Mouse (Mus musculus): ENCODE measurements around the gene Mapk1. TPM values are rescaled to one million over a fixed set of nuclear protein-coding genes. Genes with fewer than 3 reads are reported as not detected.

The Mapk1 gene
- polyA plus RNA-seq, 1 experiment, result 58.2 TPM

- no peak for TF ChIP-seq CTCF (conservative IDR thresholded peaks at IDR 0.05; ENCODE audit: insufficient read depth, insufficient read length, low read depth, low read length)
- TF ChIP-seq POLR2A (IDR thresholded peaks at IDR 0.05; ENCODE audit: low read depth, low read length), result no peak
- Histone ChIP-seq H3K27me3 (replicated peaks; ENCODE audit: control insufficient read depth, insufficient read depth, low read length) (no peaks in the 10 kb centered on the region), H3K4me3 (ENCODE audit: insufficient read depth, low read depth, low read length) (no peak overlapping the region), H3K36me3 (ENCODE audit: control insufficient read depth, insufficient read depth, low read length) (no peaks in the 10 kb centered on the region; the same call in none of the 2 replicates), H3K4me1 (ENCODE audit: control insufficient read depth, insufficient read depth, low read length) (0 out of 2 replicates have a peak, but pooled peaks cover 4% of the 10 kb centered on the region), H3K27ac (ENCODE audit: insufficient read depth, low read depth, low read length) (peak overlapping the region; percentile 70)
- 85% methylated on average over 4 of the region's 4 CpGs for WGBS
- peak; percentile 31 for DNase-seq
Observed at GRCm38 (mm10) chr16:17085636-17086035, 102.5 kb downstream of the Mapk1 start.

GRCm38 (mm10) chr16:17086241-17086640 lies 103.1 kb downstream of the Mapk1 start:
- no peaks in the 10 kb centered on the region; the same call in none of the 2 replicates for H3K36me3 ChIP-seq (ENCODE audit: control insufficient read depth, insufficient read depth, low read length)
- no peak overlapping the region for H3K27ac ChIP-seq (ENCODE audit: insufficient read depth, low read depth, low read length)
- WGBS, result 73% methylated on average over 3 of the region's 3 CpGs
- H3K27me3 ChIP-seq (replicated peaks; ENCODE audit: control insufficient read depth, insufficient read depth, low read length), result no peaks in the 10 kb centered on the region
- no peak for DNase-seq
- no peak overlapping the region for H3K4me3 ChIP-seq (ENCODE audit: insufficient read depth, low read depth, low read length)
- H3K4me1 ChIP-seq (ENCODE audit: control insufficient read depth, insufficient read depth, low read length), result 0 out of 2 replicates have a peak, but pooled peaks cover 4% of the 10 kb centered on the region
- TF ChIP-seq POLR2A (IDR thresholded peaks at IDR 0.05; ENCODE audit: low read depth, low read length), result no peak
- no peak for TF ChIP-seq CTCF (conservative IDR thresholded peaks at IDR 0.05; ENCODE audit: insufficient read depth, insufficient read length, low read depth, low read length)

DNA sequence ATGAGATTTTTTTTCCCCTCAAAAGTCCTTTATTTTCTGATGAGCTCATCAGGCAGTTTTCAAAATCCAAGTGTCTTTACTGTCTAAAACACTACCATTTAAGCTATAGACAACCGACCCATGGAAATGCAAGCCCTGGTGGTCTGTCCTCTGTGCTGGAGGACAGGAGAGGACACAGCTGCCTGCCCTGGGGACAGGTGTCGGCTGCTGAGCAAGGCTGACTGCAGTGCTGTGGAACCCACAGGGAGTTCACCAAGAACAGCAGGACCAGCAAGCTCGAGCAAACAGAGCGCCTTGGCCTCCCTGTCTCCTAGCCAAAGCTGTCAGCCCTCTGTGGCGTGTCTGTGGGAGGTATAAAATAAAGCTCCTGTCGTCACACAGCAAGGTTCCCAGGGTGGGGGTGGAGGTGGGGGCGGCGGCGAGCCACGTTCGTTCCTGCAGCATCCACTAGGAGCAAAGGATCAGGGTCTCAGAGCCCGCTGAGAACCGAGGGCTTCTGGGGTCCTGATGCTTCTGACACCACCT lies 103.5 kb downstream of the Mapk1 start:
- no peak for DNase-seq

DNA sequence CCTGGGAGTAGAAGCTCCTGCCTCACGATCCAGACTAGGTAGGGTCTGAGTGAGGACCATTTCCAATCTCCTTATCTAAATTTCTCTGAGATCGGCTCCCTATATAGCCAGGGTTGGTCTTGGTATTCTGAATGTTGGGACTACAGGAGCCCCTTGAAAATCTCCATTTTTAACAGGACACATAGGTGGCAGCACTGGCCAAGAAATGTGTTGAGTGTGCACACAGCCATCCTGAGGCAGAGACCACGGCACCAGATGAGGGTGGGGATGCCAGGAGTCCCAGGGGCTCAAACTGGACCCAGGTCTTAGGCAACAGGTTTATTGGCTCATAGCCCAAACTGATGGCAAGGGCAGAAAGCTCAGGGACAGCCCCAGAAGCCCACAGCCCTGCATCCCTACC lies 105.2 kb downstream of the Mapk1 start:
- Histone ChIP-seq H3K4me3 (ENCODE audit: insufficient read depth, low read depth, low read length) (no peak overlapping the region), H3K36me3 (ENCODE audit: control insufficient read depth, insufficient read depth, low read length) (no peaks in the 10 kb centered on the region; the same call in none of the 2 replicates), H3K27me3 (replicated peaks; ENCODE audit: control insufficient read depth, insufficient read depth, low read length) (no peaks in the 10 kb centered on the region), H3K27ac (ENCODE audit: insufficient read depth, low read depth, low read length) (no peak overlapping the region), H3K4me1 (ENCODE audit: control insufficient read depth, insufficient read depth, low read length) (no peaks in the 10 kb centered on the region)
- 70% methylated on average over 3 of the region's 3 CpGs for WGBS
- no peak for TF ChIP-seq POLR2A (IDR thresholded peaks at IDR 0.05; ENCODE audit: low read depth, low read length)
- no peak for TF ChIP-seq CTCF (conservative IDR thresholded peaks at IDR 0.05; ENCODE audit: insufficient read depth, insufficient read length, low read depth, low read length)
- no peak for DNase-seq

More for the DNA sequence above, 103.5 kb downstream of the Mapk1 start:
- H3K27ac ChIP-seq (ENCODE audit: insufficient read depth, low read depth, low read length), result no peak overlapping the region
- H3K4me3 ChIP-seq (ENCODE audit: insufficient read depth, low read depth, low read length), result no peak overlapping the region
- TF ChIP-seq POLR2A (IDR thresholded peaks at IDR 0.05; ENCODE audit: low read depth, low read length) (no peak), CTCF (conservative IDR thresholded peaks at IDR 0.05; ENCODE audit: insufficient read depth, insufficient read length, low read depth, low read length) (no peak)
- 76% methylated on average over 13 of the region's 13 CpGs for WGBS
- H3K36me3 ChIP-seq (ENCODE audit: control insufficient read depth, insufficient read depth, low read length), result no peaks in the 10 kb centered on the region; the same call in none of the 2 replicates
- H3K4me1 ChIP-seq (ENCODE audit: control insufficient read depth, insufficient read depth, low read length), result 0 out of 2 replicates have a peak, but pooled peaks cover 4% of the 10 kb centered on the region
- H3K27me3 ChIP-seq (replicated peaks; ENCODE audit: control insufficient read depth, insufficient read depth, low read length), result no peaks in the 10 kb centered on the region

GRCm38 (mm10) chr16:17096938-17097337 lies 113.8 kb downstream of the Mapk1 start:
- 76% methylated on average over 3 of the region's 3 CpGs for WGBS
- no peak overlapping the region for H3K4me3 ChIP-seq (ENCODE audit: insufficient read depth, low read depth, low read length)
- no peak overlapping the region for H3K27ac ChIP-seq (ENCODE audit: insufficient read depth, low read depth, low read length)
- H3K27me3 ChIP-seq (replicated peaks; ENCODE audit: control insufficient read depth, insufficient read depth, low read length), result no peaks in the 10 kb centered on the region
- H3K36me3 ChIP-seq (ENCODE audit: control insufficient read depth, insufficient read depth, low read length), result no peaks in the 10 kb centered on the region
- H3K4me1 ChIP-seq (ENCODE audit: control insufficient read depth, insufficient read depth, low read length), result no peaks in the 10 kb centered on the region; the same call in 1 of the 2 replicates
- DNase-seq, result peak; percentile 45
- TF ChIP-seq POLR2A (IDR thresholded peaks at IDR 0.05; ENCODE audit: low read depth, low read length) (no peak), CTCF (conservative IDR thresholded peaks at IDR 0.05; ENCODE audit: insufficient read depth, insufficient read length, low read depth, low read length) (no peak)

Other genes with a start within 250 kb of the Mapk1 start
- 0.72 and 1.1 TPM in 2 replicates for gene Spag6l, start 153.9 kb upstream of the Mapk1 start, polyA plus RNA-seq (2012; rRNA removed)
- gene Igll1, start 119.4 kb upstream of the Mapk1 start, polyA plus RNA-seq (2012; rRNA removed), result 0.27 and 0.30 TPM in 2 replicates
- gene Top3b, start 112.6 kb upstream of the Mapk1 start, polyA plus RNA-seq (2012; rRNA removed), result 93.6 and 105 TPM in 2 replicates
- 15.2 and 15.7 TPM in 2 replicates for gene Vpreb1, start 112.5 kb upstream of the Mapk1 start, polyA plus RNA-seq (2012; rRNA removed)
- gene Ppm1f, start 86.9 kb upstream of the Mapk1 start, polyA plus RNA-seq (2012; rRNA removed), result 14.7 and 15.2 TPM in 2 replicates
- gene Ypel1, start 86.3 kb downstream of the Mapk1 start, polyA plus RNA-seq (2012; rRNA removed), result 1.6 and 2.3 TPM in 2 replicates
- gene Ppil2, start 127.9 kb downstream of the Mapk1 start, polyA plus RNA-seq (2012; rRNA removed), result 88.5 and 89.6 TPM in 2 replicates
- 0.75 and 1.4 TPM in 2 replicates for gene 2610318N02Rik, start 141.8 kb downstream of the Mapk1 start, polyA plus RNA-seq (2012; rRNA removed)
- gene Sdf2l1, start 149.0 kb downstream of the Mapk1 start, polyA plus RNA-seq (2012; rRNA removed), result 22.8 and 25.2 TPM in 2 replicates
- 7.5 and 8.5 TPM in 2 replicates for gene Ydjc, start 161.2 kb downstream of the Mapk1 start, polyA plus RNA-seq (2012; rRNA removed)
- 0.74 and 0.92 TPM in 2 replicates for gene Ccdc116, start 163.8 kb downstream of the Mapk1 start, polyA plus RNA-seq (2012; rRNA removed)
- 64.6 and 73.6 TPM in 2 replicates for gene Ube2l3, start 219.3 kb downstream of the Mapk1 start, polyA plus RNA-seq (2012; rRNA removed)
- gene Rimbp3, start 225.2 kb downstream of the Mapk1 start, polyA plus RNA-seq (2012; rRNA removed), result 0.05 and 0.08 TPM in 2 replicates